Mouse (Mus musculus) cerebellum, adult 2 months (tissue): ENCODE results near the gene Ccdc154. TPM values are rescaled to one million over a fixed set of nuclear protein-coding genes. Genes with fewer than 3 reads are reported as not detected.

Source experiments
- DNase-seq, 2 experiments: peaks; one replicate each; pipeline ENCODE4 v3.0.0; 2021
- H3K27ac ChIP-seq: fragments of 200-500 bp; 2 replicates; pipeline ENCODE4 v1.5.1; 2012; ENCODE audit warnings: low read length, control low read depth, inconsistent platforms; ENCODE audit not compliant: insufficient read depth
- H3K27me3 ChIP-seq: fragments of 200-500 bp; 2 replicates; pipeline ENCODE4 v1.6.1; 2012; ENCODE audit warnings: inconsistent platforms, mild to moderate bottlenecking, low read length, moderate library complexity; ENCODE audit not compliant: control insufficient read depth, insufficient read depth
- H3K4me1 ChIP-seq: fragments of 200-500 bp; 2 replicates; pipeline ENCODE4 v1.6.1; 2011; ENCODE audit warnings: low read length; ENCODE audit not compliant: control insufficient read depth, insufficient read depth
- H3K4me3 ChIP-seq: fragments of 200-500 bp; replicated peaks from 2 replicates; pipeline ENCODE3; 2011; ENCODE audit warnings: mild to moderate bottlenecking, low read depth, low read length, control low read depth; ENCODE audit not compliant: insufficient read depth
- CTCF ChIP-seq: fragments of 200-500 bp; IDR thresholded peaks from 2 replicates; pipeline ENCODE4 v1.5.1; 2011; ENCODE audit warnings: low read depth, mild to moderate bottlenecking, control low read depth, low read length, moderate library complexity, borderline replicate concordance; ENCODE audit not compliant: insufficient read depth
- POLR2A ChIP-seq: fragments of 200-500 bp; IDR thresholded peaks from 2 replicates; pipeline ENCODE4 v1.6.1; 2011; ENCODE audit warnings: low read length, control low read depth, borderline replicate concordance; ENCODE audit not compliant: insufficient read depth
- WGBS: fragments of 180-500 bp; shearing (Covaris S2); methylation state at CpG from one replicate; pipeline ENCODE4 v1.1.7; 2018; 5-methylcytosine and 5-hydroxymethylcytosine counted together
- polyA plus RNA-seq: library from polyadenylated mRNA; depleted of rRNA; stranded (reverse); fragments of >200 nt; gene quantifications from 2 replicates; pipeline ENCODE4 v1.2.3, GENCODE M21; 2012

Gene Ccdc154
- polyA plus RNA-seq, 1 experiment, result 0.10 TPM

GRCm38 (mm10) chr17:25127079-25127478 lies 35.2 kb upstream of the Ccdc154 start:
- Histone ChIP-seq H3K27ac (no peak overlapping the region), H3K4me3 (no peak overlapping the region), H3K27me3 (no peaks in the 10 kb centered on the region), H3K4me1 (no peaks in the 10 kb centered on the region)
- TF ChIP-seq POLR2A (no peak), CTCF (no peak)
- 44% methylated on average over 8 of the region's 8 CpGs for WGBS
- DNase-seq, result no peak

GRCm38 (mm10) chr17:25127681-25128080 lies 34.6 kb upstream of the Ccdc154 start:
- H3K4me1 ChIP-seq, result no peaks in the 10 kb centered on the region
- H3K27me3 ChIP-seq, result no peaks in the 10 kb centered on the region
- 76% methylated on average over 9 of the region's 9 CpGs for WGBS
- no peak overlapping the region for H3K27ac ChIP-seq
- no peak for DNase-seq
- TF ChIP-seq CTCF, result no peak
- TF ChIP-seq POLR2A, result no peak
- no peak overlapping the region for H3K4me3 ChIP-seq

GRCm38 (mm10) chr17:25130060-25130459 lies 32.2 kb upstream of the Ccdc154 start:
- Histone ChIP-seq H3K27me3 (no peaks in the 10 kb centered on the region), H3K4me3 (no peak overlapping the region), H3K27ac (no peak overlapping the region), H3K4me1 (peaks cover 7% of the 10 kb centered on the region)
- no peak for DNase-seq
- TF ChIP-seq POLR2A (no peak), CTCF (no peak)
- 70% methylated on average over 1 of the region's 1 CpGs for WGBS

GRCm38 (mm10) chr17:25133275-25133698 lies 29.0 kb upstream of the Ccdc154 start, which contains the start of gene Clcn7:
Gene Clcn7, plus strand, starts transcription at chr17:25133391.
- peak within 1 kb of the TSS; percentile 84 for H3K4me3 ChIP-seq
- peak within 1 kb of the TSS; percentile 9 for H3K27ac ChIP-seq
- peaks cover 11% of the 10 kb centered on the region for H3K4me1 ChIP-seq
- H3K27me3 ChIP-seq, result no peaks in the 10 kb centered on the region
- under 1% methylated on average over 40 of the region's 40 CpGs for WGBS
- peak; percentile 95 to 96 for DNase-seq
- TF ChIP-seq CTCF (no peak), POLR2A (peak; percentile 78)

- no peak overlapping the region for H3K27ac ChIP-seq
- H3K27me3 ChIP-seq, result no peaks in the 10 kb centered on the region
- TF ChIP-seq CTCF (no peak), POLR2A (no peak)
- no peak overlapping the region for H3K4me3 ChIP-seq
- DNase-seq, result no peak
- peaks cover 13% of the 10 kb centered on the region for H3K4me1 ChIP-seq
- WGBS, result 75% methylated on average over 6 of the region's 6 CpGs
Observed at GRCm38 (mm10) chr17:25135622-25136021, 26.6 kb upstream of the Ccdc154 start.

- no peak overlapping the region for H3K4me3 ChIP-seq
- TF ChIP-seq POLR2A (no peak), CTCF (no peak)
- H3K27me3 ChIP-seq, result no peaks in the 10 kb centered on the region
- no peak overlapping the region for H3K27ac ChIP-seq
- no peak for DNase-seq
- peaks cover 14% of the 10 kb centered on the region for H3K4me1 ChIP-seq
- WGBS, result 100% methylated on average over 1 of the region's 1 CpGs
Observed at GRCm38 (mm10) chr17:25138803-25139202, 23.5 kb upstream of the Ccdc154 start.

- 0 out of 2 replicates have a peak, but pooled peaks have one; percentile 18 for TF ChIP-seq CTCF
- TF ChIP-seq POLR2A, result no peak
- WGBS, result 69% methylated on average over 4 of the region's 4 CpGs
Observed at GRCm38 (mm10) chr17:25139960-25140359, 22.3 kb upstream of the Ccdc154 start.

GRCm38 (mm10) chr17:25163387-25163786 lies 1.1 kb downstream of the Ccdc154 start:
- 69% methylated on average over 7 of the region's 7 CpGs for WGBS
- no peak for DNase-seq
- H3K27me3 ChIP-seq, result no peaks in the 10 kb centered on the region
- peaks cover 7% of the 10 kb centered on the region for H3K4me1 ChIP-seq
- no peak overlapping the region for H3K27ac ChIP-seq
- TF ChIP-seq CTCF (no peak), POLR2A (no peak)
- no peak overlapping the region for H3K4me3 ChIP-seq

More at GRCm38 (mm10) chr17:25139960-25140359, 22.3 kb upstream of the Ccdc154 start:
- Histone ChIP-seq H3K27me3 (no peaks in the 10 kb centered on the region), H3K27ac (no peak overlapping the region), H3K4me3 (no peak overlapping the region), H3K4me1 (peaks cover 6% of the 10 kb centered on the region; the same call in 1 of the 2 replicates)
- no peak for DNase-seq

GRCm38 (mm10) chr17:25164770-25165169 lies 2.5 kb downstream of the Ccdc154 start:
- Histone ChIP-seq H3K4me3 (no peak overlapping the region), H3K27ac (no peak overlapping the region), H3K27me3 (no peaks in the 10 kb centered on the region), H3K4me1 (peaks cover 9% of the 10 kb centered on the region)
- 85% methylated on average over 3 of the region's 3 CpGs for WGBS
- no peak for TF ChIP-seq POLR2A
- TF ChIP-seq CTCF, result no peak
- no peak for DNase-seq
